Mouse (Mus musculus) liver, embryonic 12.5 days (tissue): Measurements from ENCODE around the gene Rptor. TPM values are rescaled to one million over a fixed set of nuclear protein-coding genes. Genes with fewer than 3 reads are reported as not detected.
A peak's percentile ranks its signal among the peaks of the same experiment; 100 is the strongest.

Experiments used
- ATAC-seq: fragments of 200-750 bp; cut with Nextera tagmentation; 2 replicates; pipeline ENCODE4 v1.8.0; 2017; ENCODE audit warnings: moderate number of reproducible peaks, mild to moderate bottlenecking, moderate library complexity
- H3K27ac ChIP-seq: fragments of 300-500 bp; sonication (generic); 2 replicates; pipeline ENCODE4 v1.5.1; 2016; ENCODE audit warnings: mild to moderate bottlenecking
- H3K27me3 ChIP-seq: fragments of 300-500 bp; sonication (generic); replicated peaks from 2 replicates; pipeline ENCODE4 v1.6.1; 2016; ENCODE audit warnings: mild to moderate bottlenecking, moderate library complexity
- H3K36me3 ChIP-seq: fragments of 300-500 bp; sonication (generic); 2 replicates; pipeline ENCODE4 v1.6.1; 2016; ENCODE audit warnings: mild to moderate bottlenecking, moderate library complexity
- H3K4me1 ChIP-seq: fragments of 300-500 bp; sonication (generic); 2 replicates; pipeline ENCODE4 v1.6.1; 2016
- H3K4me2 ChIP-seq: fragments of 300-500 bp; sonication (generic); 2 replicates; pipeline ENCODE4 v1.6.1; 2016; ENCODE audit warnings: mild to moderate bottlenecking, moderate library complexity
- H3K4me3 ChIP-seq: fragments of 300-500 bp; sonication (generic); 2 replicates; pipeline ENCODE4 v1.5.1; 2016; ENCODE audit warnings: mild to moderate bottlenecking, moderate library complexity
- H3K9ac ChIP-seq: fragments of 300-500 bp; sonication (generic); 2 replicates; pipeline ENCODE4 v1.6.1; 2016; ENCODE audit warnings: mild to moderate bottlenecking, moderate library complexity
- H3K9me3 ChIP-seq: fragments of 300-500 bp; sonication (generic); replicated peaks from 2 replicates; pipeline ENCODE4 v1.6.1; 2016; ENCODE audit warnings: mild to moderate bottlenecking, moderate library complexity
- WGBS: fragments of 180-500 bp; shearing (Covaris S2); methylation state at CpG from one replicate; pipeline ENCODE4 v1.1.7; 2016; ENCODE audit not compliant: insufficient replicate concordance; 5-methylcytosine and 5-hydroxymethylcytosine counted together
- polyA plus RNA-seq: library from polyadenylated mRNA; unstranded; fragments of >200 nt; fragmentation: Nextera tagmentation; extraction: Ambion mirVana; gene quantifications from 2 replicates; pipeline ENCODE4 v1.2.1, GENCODE M21; 2016

Rptor gene
- polyA plus RNA-seq, 1 experiment from 2014 or later: 11.3 TPM

DNA sequence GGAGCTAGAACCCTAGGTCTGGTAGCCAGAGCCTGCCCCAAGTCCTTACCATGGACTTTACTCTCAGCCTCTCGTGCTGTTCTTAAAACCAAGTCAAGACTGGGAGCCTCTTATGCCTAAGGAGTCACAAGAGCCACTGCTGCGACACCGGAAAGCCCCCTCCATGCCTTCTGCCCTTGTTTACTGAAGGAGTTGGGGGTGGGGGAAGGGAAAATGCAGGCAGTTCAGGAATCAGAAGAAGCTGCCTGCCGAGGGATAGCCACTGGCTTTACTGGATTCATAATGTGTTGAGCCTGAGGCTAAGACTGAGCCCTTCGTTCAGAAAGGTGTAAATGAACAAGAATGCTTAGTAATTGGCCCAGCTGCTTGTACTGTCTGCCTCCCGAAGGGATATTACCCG, 310.1 kb downstream of the Rptor start:
- H3K27me3 ChIP-seq: peaks cover 11% of the 10 kb centered on the region; the same call in 1 of the 2 replicates
- no peaks in the 10 kb centered on the region for H3K9me3 ChIP-seq
- no peak for ATAC-seq
- WGBS: 36% methylated on average over 7 of the region's 7 CpGs
- peaks cover 42% of the 10 kb centered on the region for H3K4me1 ChIP-seq
- H3K9ac ChIP-seq: peak overlapping the region; percentile 87
- peak overlapping the region; percentile 92 for H3K4me2 ChIP-seq
- peaks cover 24% of the 10 kb centered on the region for H3K36me3 ChIP-seq
- H3K27ac ChIP-seq: no peak overlapping the region
- peak overlapping the region; percentile 92 for H3K4me3 ChIP-seq

DNA sequence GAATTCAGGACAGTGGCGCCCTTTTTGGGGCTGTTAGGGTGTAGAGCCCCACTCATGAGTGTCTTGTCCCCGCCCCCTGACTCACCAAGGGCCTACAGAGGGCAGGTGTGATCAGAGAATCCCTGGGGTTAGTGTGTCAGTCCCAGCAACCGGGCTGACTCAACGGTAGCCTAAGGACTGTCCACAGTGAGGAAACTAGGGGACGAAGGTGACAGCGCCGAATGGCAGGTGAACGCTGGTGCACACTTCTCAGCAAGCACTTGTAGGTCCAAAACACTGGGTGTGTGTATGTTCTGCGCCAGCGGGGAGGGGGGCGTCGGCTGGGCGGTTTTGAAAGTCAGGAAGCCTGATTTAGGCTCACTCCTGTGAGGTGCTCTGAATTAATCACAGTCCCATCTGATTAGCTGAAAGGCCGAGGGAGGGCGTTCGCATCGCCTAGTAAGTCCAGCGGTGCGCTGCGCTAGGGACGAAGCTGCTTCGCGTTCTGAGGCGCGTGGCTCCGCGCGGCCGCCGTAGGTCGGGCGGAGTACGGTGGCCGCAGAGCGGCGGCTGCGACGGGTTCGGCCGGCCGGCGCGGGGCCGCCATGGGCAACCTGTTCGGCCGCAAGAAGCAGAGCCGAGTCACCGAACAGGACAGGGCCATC, 310.7 kb downstream of the Rptor start, which contains the start of gene Chmp6:
Gene Chmp6, plus strand, starts transcription at position 151 of the 644 bp plus-strand sequence.
- no peaks in the 10 kb centered on the region for H3K9me3 ChIP-seq
- H3K4me3 ChIP-seq: peak within 1 kb of the TSS; percentile 92
- 1% methylated on average over 48 of the region's 48 CpGs for WGBS
- peaks cover 29% of the 10 kb centered on the region for H3K36me3 ChIP-seq
- peak within 1 kb of the TSS; percentile 75 for H3K27ac ChIP-seq
- peak within 1 kb of the TSS; percentile 92 for H3K4me2 ChIP-seq
- H3K4me1 ChIP-seq: peaks cover 42% of the 10 kb centered on the region
- peak within 1 kb of the TSS; percentile 87 for H3K9ac ChIP-seq
- peaks cover 5% of the 10 kb centered on the region; the same call in 1 of the 2 replicates for H3K27me3 ChIP-seq
- ATAC-seq: peak; percentile 71

DNA sequence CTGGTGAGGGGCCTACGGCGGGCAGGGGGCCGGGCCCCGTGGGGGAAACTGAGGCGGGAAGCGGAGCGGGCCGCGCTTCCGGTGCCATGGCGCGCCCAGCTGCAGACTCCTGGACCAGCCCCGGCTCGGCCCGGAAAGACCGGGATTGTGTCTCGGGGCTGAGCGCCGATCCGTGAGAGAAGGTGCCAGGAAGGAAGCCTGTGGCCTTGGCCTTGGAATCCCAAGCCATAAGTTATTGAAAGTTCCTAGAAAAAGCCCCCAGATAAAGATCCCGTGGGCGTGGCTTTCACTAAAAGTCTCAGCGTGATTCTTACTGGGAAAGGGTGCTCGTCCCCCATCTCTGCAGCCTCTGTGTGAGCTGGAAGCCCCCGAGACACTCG, 311.2 kb downstream of the Rptor start:
- peaks cover 34% of the 10 kb centered on the region for H3K36me3 ChIP-seq
- H3K9ac ChIP-seq: peak overlapping the region; percentile 87
- peak overlapping the region; percentile 92 for H3K4me2 ChIP-seq
- H3K27ac ChIP-seq: peak overlapping the region; percentile 75
- H3K9me3 ChIP-seq: no peaks in the 10 kb centered on the region
- H3K27me3 ChIP-seq: 0 out of 2 replicates have a peak, but pooled peaks cover under 1% of the 10 kb centered on the region
- peaks cover 42% of the 10 kb centered on the region for H3K4me1 ChIP-seq
- ATAC-seq: peak; percentile 38; the same call in 1 of the 2 replicates
- H3K4me3 ChIP-seq: peak overlapping the region; percentile 92
- WGBS: under 1% methylated on average over 26 of the region's 26 CpGs

DNA sequence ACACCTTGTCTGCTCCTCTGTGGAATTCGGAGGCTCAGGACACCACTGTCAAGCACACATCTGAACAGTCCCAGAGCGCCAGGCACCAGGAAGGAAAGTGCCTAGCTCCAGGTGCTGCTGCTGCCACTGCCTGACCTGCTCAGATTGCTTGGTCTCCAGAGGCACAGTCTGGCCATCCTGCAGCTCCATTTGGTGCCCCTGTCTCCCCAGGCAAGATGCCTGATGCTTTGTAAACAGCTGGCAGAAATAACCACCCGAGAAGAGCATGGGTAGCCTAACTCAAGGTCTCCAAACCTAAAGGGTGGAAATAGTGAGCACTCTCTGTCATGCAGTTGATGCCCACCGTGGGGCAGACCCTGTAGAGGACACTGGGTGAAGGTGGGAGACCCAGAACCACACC, 311.7 kb downstream of the Rptor start:
- peak overlapping the region; percentile 92 for H3K4me2 ChIP-seq
- no peaks in the 10 kb centered on the region for H3K9me3 ChIP-seq
- H3K9ac ChIP-seq: peak overlapping the region; percentile 87
- H3K4me3 ChIP-seq: peak overlapping the region; percentile 92
- 16% methylated on average over 4 of the region's 4 CpGs for WGBS
- H3K4me1 ChIP-seq: peaks cover 42% of the 10 kb centered on the region
- peak overlapping the region; percentile 75; the same call in 1 of the 2 replicates for H3K27ac ChIP-seq
- H3K36me3 ChIP-seq: peaks cover 39% of the 10 kb centered on the region
- peak; percentile 13; the same call in 1 of the 2 replicates for ATAC-seq
- H3K27me3 ChIP-seq: no peaks in the 10 kb centered on the region

DNA sequence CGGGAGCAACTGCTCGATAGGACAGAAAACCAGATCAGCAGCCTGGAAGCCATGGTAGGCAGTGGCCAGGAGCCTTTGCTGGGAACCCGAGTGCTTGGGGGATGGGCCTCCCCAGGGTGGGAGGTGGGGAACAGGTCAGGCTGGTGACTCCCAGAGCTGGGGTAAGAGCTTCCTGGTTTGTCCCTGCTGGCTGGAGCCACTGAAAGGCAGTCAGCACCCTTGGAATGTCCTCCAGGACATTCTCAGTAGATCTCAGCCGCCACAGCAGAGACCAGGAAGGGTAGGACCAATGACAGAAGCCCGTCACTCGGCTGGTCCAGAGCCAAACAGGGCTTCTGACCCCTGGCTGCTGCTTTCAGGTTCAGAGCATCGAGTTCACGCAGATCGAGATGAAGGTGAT, 313.0 kb downstream of the Rptor start:
- Histone ChIP-seq H3K27me3 (no peaks in the 10 kb centered on the region), H3K27ac (no peak overlapping the region), H3K4me3 (0 out of 2 replicates have a peak overlapping the region, but pooled peaks have one; percentile 92), H3K4me1 (peaks cover 33% of the 10 kb centered on the region), H3K4me2 (peak overlapping the region; percentile 92), H3K36me3 (peaks cover 48% of the 10 kb centered on the region), H3K9me3 (no peaks in the 10 kb centered on the region), H3K9ac (peak overlapping the region; percentile 87; the same call in 1 of the 2 replicates)
- WGBS: 79% methylated on average over 9 of the region's 9 CpGs
- no peak for ATAC-seq

DNA sequence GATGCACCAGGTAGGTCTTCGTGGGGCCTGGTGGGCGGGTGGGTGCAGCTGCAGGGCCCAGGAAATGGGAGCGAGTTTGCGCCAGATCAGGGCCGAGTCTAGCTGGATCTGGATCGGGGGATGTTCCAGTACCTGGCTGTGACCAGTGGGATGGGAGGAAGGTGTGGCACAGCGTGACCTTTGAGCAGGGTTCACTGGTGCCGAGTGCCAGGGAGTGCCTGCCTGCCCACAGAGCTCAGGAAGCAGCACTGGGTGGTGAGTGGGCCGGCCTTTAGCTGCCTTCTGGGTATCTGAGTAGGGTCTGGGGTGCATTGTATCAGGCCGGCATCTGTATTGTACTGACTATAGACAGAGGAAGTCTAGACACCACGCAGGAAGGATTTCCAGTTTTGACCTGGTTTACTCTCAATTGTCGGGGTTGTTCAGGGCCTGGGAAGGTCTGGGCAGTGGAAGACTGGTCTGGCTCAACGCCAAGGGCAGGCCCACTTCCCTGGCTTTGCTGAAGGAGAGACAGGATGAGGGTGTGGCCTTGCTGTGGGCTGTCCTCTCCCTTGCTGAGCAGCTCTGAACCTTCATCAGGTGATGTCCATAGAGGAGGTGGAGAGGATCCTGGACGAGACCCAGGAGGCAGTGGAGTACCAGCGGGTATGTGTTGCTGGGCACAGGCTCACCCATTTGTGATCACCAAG, 313.5 kb downstream of the Rptor start:
- Histone ChIP-seq H3K4me1 (peaks cover 33% of the 10 kb centered on the region), H3K4me2 (0 out of 2 replicates have a peak overlapping the region, but pooled peaks have one; percentile 92), H3K4me3 (no peak overlapping the region), H3K27me3 (no peaks in the 10 kb centered on the region), H3K9ac (no peak overlapping the region), H3K36me3 (peaks cover 48% of the 10 kb centered on the region), H3K9me3 (no peaks in the 10 kb centered on the region), H3K27ac (no peak overlapping the region)
- WGBS: 78% methylated on average over 15 of the region's 15 CpGs
- no peak for ATAC-seq

DNA sequence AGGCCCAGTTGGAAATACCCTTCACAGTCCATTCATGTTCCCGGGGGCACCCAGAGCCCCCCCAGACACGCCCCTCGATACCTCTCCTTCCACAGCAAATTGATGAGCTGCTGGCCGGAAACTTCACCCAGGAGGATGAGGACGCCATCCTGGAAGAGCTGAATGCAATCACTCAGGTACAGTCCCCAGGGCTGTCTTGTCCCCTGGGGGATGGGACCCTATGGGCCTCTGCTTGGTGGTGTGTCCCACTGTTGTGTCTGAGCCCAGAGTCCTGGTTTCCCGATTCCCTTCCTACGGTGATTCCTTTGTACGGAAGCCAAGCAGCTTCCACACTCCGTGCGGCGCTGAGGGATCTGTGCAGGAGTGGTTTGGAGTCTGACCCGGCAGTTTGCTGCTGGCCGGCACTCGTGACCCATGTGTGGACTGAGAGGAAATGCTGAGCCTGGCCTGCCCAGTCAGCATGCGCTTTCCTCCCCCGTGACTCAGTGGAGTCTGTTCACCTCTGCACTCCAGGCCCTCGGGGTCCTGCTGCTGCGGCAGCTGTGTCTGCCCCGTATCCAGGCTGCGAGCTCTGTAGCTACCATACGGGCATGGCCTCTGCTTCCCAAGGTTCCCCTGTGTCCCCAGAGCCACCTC, 314.2 kb downstream of the Rptor start:
- no peak overlapping the region for H3K4me2 ChIP-seq
- peaks cover 33% of the 10 kb centered on the region for H3K4me1 ChIP-seq
- H3K36me3 ChIP-seq: peaks cover 48% of the 10 kb centered on the region
- no peaks in the 10 kb centered on the region for H3K9me3 ChIP-seq
- H3K27ac ChIP-seq: no peak overlapping the region
- 82% methylated on average over 21 of the region's 21 CpGs for WGBS
- ATAC-seq: no peak
- no peaks in the 10 kb centered on the region for H3K27me3 ChIP-seq
- H3K4me3 ChIP-seq: no peak overlapping the region
- no peak overlapping the region for H3K9ac ChIP-seq

DNA sequence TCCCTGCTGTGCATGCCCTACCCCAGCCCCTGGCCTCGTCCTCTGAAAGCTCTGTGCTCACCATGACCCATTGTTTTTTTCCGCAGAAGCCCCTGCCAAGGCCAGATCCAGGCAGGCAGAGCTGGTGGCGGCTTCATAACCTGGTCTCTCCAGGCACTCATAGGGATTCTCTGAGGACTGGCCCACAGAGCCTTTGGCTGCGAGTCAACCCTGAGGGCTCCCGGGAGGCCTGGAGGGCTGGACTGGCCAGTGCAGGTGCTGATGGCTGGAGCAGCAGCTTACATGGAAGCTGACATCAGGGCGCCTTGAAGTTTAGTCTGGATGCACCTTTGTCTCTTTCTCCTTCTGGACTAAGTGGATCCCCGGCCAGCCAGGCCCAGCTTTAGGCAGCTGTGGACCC, 315.8 kb downstream of the Rptor start:
- WGBS: 81% methylated on average over 7 of the region's 7 CpGs
- Histone ChIP-seq H3K27ac (no peak overlapping the region), H3K27me3 (no peaks in the 10 kb centered on the region), H3K4me2 (no peak overlapping the region), H3K4me3 (no peak overlapping the region), H3K9me3 (no peaks in the 10 kb centered on the region), H3K36me3 (peaks cover 48% of the 10 kb centered on the region), H3K9ac (no peak overlapping the region), H3K4me1 (peaks cover 25% of the 10 kb centered on the region)
- no peak for ATAC-seq

DNA sequence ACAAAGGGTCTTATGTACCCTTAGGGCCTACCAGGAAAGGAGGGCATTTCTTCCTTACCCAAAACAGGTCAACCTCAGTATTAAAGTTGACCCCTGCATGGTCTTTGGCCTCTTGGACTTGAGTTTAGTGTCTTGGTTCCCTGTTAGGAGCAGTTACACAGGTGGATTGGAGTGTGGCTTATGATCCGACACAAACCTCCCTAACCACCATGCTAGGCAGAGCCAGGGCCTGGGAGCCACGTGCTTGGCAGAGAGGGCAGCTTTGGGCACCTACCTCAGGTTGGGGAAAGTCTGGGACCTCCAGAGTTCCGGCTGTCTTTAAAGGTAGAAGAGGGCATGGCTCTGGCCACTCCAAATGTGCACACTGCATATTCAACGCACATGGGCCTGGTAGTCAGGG, 316.7 kb downstream of the Rptor start:
- peaks cover 21% of the 10 kb centered on the region for H3K4me1 ChIP-seq

DNA sequence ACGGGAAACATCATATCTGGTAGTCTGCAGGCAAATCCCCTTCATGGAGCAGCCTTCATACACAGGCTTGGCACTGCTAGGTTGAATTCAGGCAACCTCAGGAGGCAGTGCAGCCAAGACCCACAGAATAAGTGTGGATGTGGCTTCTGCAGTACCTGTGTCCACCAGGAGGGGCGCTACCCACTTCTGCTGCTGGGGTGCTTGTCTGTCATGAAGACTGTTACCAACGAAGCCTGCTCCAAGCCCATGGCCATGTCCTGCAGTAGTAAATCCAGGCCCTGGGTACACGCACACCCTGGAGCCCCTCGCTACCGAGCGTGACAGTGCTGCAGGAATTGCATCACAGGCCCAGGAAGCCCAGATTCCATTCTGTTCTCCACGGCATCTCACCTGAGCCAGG, 317.2 kb downstream of the Rptor start:
- Histone ChIP-seq H3K36me3 (peaks cover 48% of the 10 kb centered on the region), H3K27ac (no peak overlapping the region), H3K4me3 (no peak overlapping the region), H3K4me1 (peaks cover 17% of the 10 kb centered on the region), H3K9ac (no peak overlapping the region), H3K27me3 (no peaks in the 10 kb centered on the region), H3K9me3 (no peaks in the 10 kb centered on the region), H3K4me2 (no peak overlapping the region)
- ATAC-seq: no peak
- 62% methylated on average over 8 of the region's 8 CpGs for WGBS

More for the DNA sequence above, 316.7 kb downstream of the Rptor start:
- Histone ChIP-seq H3K9me3 (no peaks in the 10 kb centered on the region), H3K36me3 (peaks cover 48% of the 10 kb centered on the region), H3K27ac (no peak overlapping the region), H3K4me3 (no peak overlapping the region), H3K9ac (no peak overlapping the region), H3K27me3 (no peaks in the 10 kb centered on the region), H3K4me2 (no peak overlapping the region)
- 81% methylated on average over 4 of the region's 4 CpGs for WGBS
- ATAC-seq: no peak

DNA sequence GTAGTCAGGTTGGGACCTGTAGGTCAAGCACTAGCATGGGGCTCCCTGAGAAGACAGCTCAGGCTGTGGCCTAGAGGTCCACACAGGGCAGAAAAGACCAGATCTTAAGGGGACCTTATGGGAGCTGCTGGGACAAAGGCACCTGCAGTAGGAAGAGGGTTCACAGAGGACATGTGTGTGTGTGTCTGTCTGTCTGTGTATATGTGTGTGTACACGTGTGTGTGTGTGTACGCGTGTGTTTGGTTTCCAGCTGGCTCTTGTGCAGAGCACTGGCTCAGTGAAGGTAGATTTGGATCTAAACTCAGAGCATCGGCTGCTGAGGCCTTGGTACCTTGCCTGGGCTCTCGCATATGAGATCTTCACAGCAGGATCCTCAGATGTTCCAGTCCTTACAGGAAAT, 318.0 kb downstream of the Rptor start:
- Histone ChIP-seq H3K4me3 (no peak overlapping the region), H3K27ac (no peak overlapping the region), H3K4me1 (peaks cover 9% of the 10 kb centered on the region), H3K36me3 (peaks cover 46% of the 10 kb centered on the region), H3K4me2 (no peak overlapping the region), H3K9ac (no peak overlapping the region), H3K27me3 (no peaks in the 10 kb centered on the region), H3K9me3 (no peaks in the 10 kb centered on the region)
- WGBS: 82% methylated on average over 5 of the region's 5 CpGs
- no peak for ATAC-seq

DNA sequence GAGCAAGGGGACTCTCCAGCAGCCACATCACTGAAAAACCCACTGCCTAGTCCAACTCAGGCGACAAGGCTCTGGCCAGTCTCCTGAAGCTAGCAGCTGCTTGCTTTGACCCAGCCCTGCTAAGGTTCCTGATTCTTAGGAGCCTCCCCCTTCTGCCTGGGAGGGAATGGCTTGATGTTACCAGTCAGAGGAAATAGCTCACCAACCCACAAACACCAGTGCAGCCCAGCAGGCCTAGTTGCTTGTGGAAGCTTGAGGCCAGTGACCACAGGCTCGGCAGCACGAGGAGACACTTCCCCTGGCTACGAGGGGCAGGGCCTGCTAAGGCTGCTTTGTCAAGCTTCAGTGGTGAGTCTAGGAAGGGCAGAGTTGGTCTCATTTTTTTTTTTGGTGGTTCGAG, 322.5 kb downstream of the Rptor start:
- H3K27ac ChIP-seq: no peak overlapping the region
- 19% methylated on average over 5 of the region's 5 CpGs for WGBS
- peaks cover 5% of the 10 kb centered on the region; the same call in 1 of the 2 replicates for H3K4me1 ChIP-seq
- H3K9me3 ChIP-seq: no peaks in the 10 kb centered on the region
- H3K4me3 ChIP-seq: no peak overlapping the region
- H3K27me3 ChIP-seq: no peaks in the 10 kb centered on the region
- 0 out of 2 replicates have a peak, but pooled peaks cover under 1% of the 10 kb centered on the region for H3K36me3 ChIP-seq
- H3K4me2 ChIP-seq: no peak overlapping the region
- no peak overlapping the region for H3K9ac ChIP-seq
- ATAC-seq: no peak
